Mouse (Mus musculus): ENCODE measurements around the gene Ficd. TPM values are rescaled to one million over a fixed set of nuclear protein-coding genes. Genes with fewer than 3 reads are reported as not detected.

The Ficd gene
- total and polyA plus RNA-seq, 3 experiments: 1.5 to 5.8 (median 1.9) TPM

- TF ChIP-seq POLR2AphosphoS5 (IDR thresholded peaks at IDR 0.05; ENCODE audit: insufficient replicate concordance, low read depth, low read length): no peak
- TF ChIP-seq GATA1 (IDR thresholded peaks at IDR 0.05; ENCODE audit: borderline replicate concordance, low read length): no peak
- TF ChIP-seq CTCF (IDR thresholded peaks at IDR 0.05; ENCODE audit: low read depth, low read length): no peak
- no peak for TF ChIP-seq GATA2 (IDR thresholded peaks at IDR 0.05; ENCODE audit: borderline replicate concordance, low read depth, low read length)
- no peak for TF ChIP-seq TAL1 (conservative IDR thresholded peaks at IDR 0.05; ENCODE audit: low read depth, low read length)
- ATAC-seq (ENCODE audit: extremely low read depth, insufficient number of reproducible peaks, low FRiP score, poor library complexity, severe bottlenecking): no peak
- DNase-seq (ENCODE audit: low spot score): no peak
- Histone ChIP-seq H3K9me3 (replicated peaks) (peaks cover 45% of the 10 kb centered on the region), H3K27me3 (ENCODE audit: insufficient read depth, low read length) (no peaks in the 10 kb centered on the region), H3K4me1 (ENCODE audit: insufficient read depth, low read depth, low read length) (no peaks in the 10 kb centered on the region), H3K4me3 (ENCODE audit: low read depth, low read length) (no peak overlapping the region), H3K36me3 (replicated peaks) (no peaks in the 10 kb centered on the region)
These were observed 16.4 kb upstream of the Ficd start for GRCm38 (mm10) chr5:113719221-113719661.

DNA sequence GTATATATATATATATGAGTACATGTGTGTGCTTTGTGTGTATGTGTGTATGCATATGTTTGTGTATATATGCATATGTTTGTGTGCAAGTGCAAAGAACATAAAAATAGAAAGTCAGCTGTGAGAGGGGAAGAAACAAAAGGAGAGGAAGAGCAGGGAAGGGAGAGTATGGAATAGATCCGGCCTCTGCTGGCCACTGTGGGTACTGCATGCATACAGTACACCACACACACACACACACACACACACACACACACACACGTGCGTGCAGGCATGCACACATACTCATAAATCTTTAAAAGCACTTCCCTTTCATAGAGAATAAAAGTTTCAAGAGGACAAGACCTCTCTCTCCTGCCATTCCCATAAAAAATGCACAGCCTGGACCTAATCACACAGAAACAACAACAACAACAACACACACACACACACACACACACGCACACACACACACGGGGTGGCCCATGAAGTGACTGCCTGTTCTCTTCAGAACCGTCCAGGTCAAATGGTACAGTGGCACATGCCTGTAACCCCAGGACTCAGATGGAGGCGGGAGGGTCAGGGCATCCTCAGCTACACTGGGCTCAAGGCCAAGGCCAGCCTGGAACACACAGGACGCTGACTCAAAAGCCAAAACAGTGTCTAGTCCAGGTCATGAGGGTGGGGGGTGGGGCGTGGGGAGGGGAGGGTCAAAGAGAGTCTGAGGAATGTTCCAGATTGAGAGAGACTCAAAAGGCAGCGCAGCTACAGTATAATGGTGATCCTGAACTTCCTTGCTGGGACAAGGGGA, 13.2 kb upstream of the Ficd start:
- Histone ChIP-seq H3K27me3 (ENCODE audit: insufficient read depth, low read length) (no peaks in the 10 kb centered on the region), H3K36me3 (replicated peaks) (no peaks in the 10 kb centered on the region)
- ATAC-seq (ENCODE audit: extremely low read depth, insufficient number of reproducible peaks, low FRiP score, poor library complexity, severe bottlenecking): no peak

DNA sequence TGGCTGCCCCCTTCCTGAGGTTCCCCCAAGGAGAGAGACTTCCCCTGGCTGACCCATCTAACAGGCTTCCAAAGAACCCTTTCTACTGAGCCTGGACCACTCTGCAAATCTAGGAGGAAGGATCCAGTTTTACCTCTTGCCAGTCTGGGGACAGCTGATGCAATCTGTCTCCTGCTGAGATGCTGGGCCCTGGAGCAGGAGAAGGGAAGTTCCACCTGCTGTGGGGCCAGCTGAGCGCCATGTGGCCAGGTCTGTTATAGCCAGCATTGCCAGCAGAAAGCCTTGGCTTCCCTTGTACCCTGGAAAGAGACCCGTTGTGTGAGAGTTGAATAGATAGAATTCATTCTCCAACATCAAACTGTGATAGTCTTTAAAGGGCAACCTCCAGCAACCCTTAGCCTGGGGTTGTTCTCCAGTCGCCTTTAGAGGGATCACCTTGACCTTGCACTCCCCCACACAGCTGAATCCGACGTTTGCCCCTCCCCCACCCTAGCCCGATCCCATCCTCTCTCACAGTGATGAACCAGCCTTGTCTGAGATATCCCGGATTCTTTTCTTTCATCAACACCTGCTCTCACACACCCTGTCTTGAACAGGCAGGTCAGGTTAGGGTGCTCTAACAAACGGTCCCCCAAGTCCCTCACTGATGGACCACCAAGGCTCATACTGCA, 11.9 kb upstream of the Ficd start:
- no peak overlapping the region for H3K4me3 ChIP-seq (ENCODE audit: low read depth, low read length)
- no peak for ATAC-seq (ENCODE audit: extremely low read depth, insufficient number of reproducible peaks, low FRiP score, poor library complexity, severe bottlenecking)
- no peak for TF ChIP-seq TAL1 (conservative IDR thresholded peaks at IDR 0.05; ENCODE audit: low read depth, low read length)
- no peak for TF ChIP-seq GATA1 (IDR thresholded peaks at IDR 0.05; ENCODE audit: borderline replicate concordance, low read length)
- no peak for TF ChIP-seq CTCF (IDR thresholded peaks at IDR 0.05; ENCODE audit: low read depth, low read length)
- no peak for TF ChIP-seq GATA2 (IDR thresholded peaks at IDR 0.05; ENCODE audit: borderline replicate concordance, low read depth, low read length)
- no peak for TF ChIP-seq POLR2AphosphoS5 (IDR thresholded peaks at IDR 0.05; ENCODE audit: insufficient replicate concordance, low read depth, low read length)
- no peaks in the 10 kb centered on the region for H3K36me3 ChIP-seq (replicated peaks)
- no peaks in the 10 kb centered on the region for H3K4me1 ChIP-seq (ENCODE audit: insufficient read depth, low read depth, low read length)
- H3K27me3 ChIP-seq (ENCODE audit: insufficient read depth, low read length): no peaks in the 10 kb centered on the region
- peaks cover 30% of the 10 kb centered on the region for H3K9me3 ChIP-seq (replicated peaks)
- no peak for DNase-seq (ENCODE audit: low spot score)

More for the DNA sequence above, 13.2 kb upstream of the Ficd start:
- Histone ChIP-seq H3K4me3 (ENCODE audit: low read depth, low read length) (no peak overlapping the region), H3K4me1 (ENCODE audit: insufficient read depth, low read depth, low read length) (no peaks in the 10 kb centered on the region), H3K9me3 (replicated peaks) (peaks cover 33% of the 10 kb centered on the region)
- DNase-seq (ENCODE audit: low spot score): no peak
- TF ChIP-seq CTCF (IDR thresholded peaks at IDR 0.05; ENCODE audit: low read depth, low read length) (no peak; the same call in 1 of the 2 replicates), GATA1 (IDR thresholded peaks at IDR 0.05; ENCODE audit: borderline replicate concordance, low read length) (no peak), POLR2AphosphoS5 (IDR thresholded peaks at IDR 0.05; ENCODE audit: insufficient replicate concordance, low read depth, low read length) (no peak), TAL1 (conservative IDR thresholded peaks at IDR 0.05; ENCODE audit: low read depth, low read length) (no peak), GATA2 (IDR thresholded peaks at IDR 0.05; ENCODE audit: borderline replicate concordance, low read depth, low read length) (no peak)

- Histone ChIP-seq H3K27me3 (ENCODE audit: insufficient read depth, low read length) (no peaks in the 10 kb centered on the region), H3K9me3 (replicated peaks) (peaks cover 25% of the 10 kb centered on the region), H3K4me3 (ENCODE audit: low read depth, low read length) (no peak within 1 kb of the TSS), H3K4me1 (ENCODE audit: insufficient read depth, low read depth, low read length) (no peaks in the 10 kb centered on the region), H3K36me3 (replicated peaks) (no peaks in the 10 kb centered on the region)
- ATAC-seq (ENCODE audit: extremely low read depth, insufficient number of reproducible peaks, low FRiP score, poor library complexity, severe bottlenecking) (no peak), DNase-seq (ENCODE audit: low spot score) (no peak)
- TF ChIP-seq CTCF (IDR thresholded peaks at IDR 0.05; ENCODE audit: low read depth, low read length): no peak
- TF ChIP-seq GATA1 (IDR thresholded peaks at IDR 0.05; ENCODE audit: borderline replicate concordance, low read length): no peak
- TF ChIP-seq GATA2 (IDR thresholded peaks at IDR 0.05; ENCODE audit: borderline replicate concordance, low read depth, low read length): no peak
- TF ChIP-seq POLR2AphosphoS5 (IDR thresholded peaks at IDR 0.05; ENCODE audit: insufficient replicate concordance, low read depth, low read length): no peak
- TF ChIP-seq TAL1 (conservative IDR thresholded peaks at IDR 0.05; ENCODE audit: low read depth, low read length): no peak
These were observed 11.2 kb upstream of the Ficd start, which contains the start of gene 1700069L16Rik for GRCm38 (mm10) chr5:113724446-113724845. Gene 1700069L16Rik (minus strand): TSS chr5:113724772.

DNA sequence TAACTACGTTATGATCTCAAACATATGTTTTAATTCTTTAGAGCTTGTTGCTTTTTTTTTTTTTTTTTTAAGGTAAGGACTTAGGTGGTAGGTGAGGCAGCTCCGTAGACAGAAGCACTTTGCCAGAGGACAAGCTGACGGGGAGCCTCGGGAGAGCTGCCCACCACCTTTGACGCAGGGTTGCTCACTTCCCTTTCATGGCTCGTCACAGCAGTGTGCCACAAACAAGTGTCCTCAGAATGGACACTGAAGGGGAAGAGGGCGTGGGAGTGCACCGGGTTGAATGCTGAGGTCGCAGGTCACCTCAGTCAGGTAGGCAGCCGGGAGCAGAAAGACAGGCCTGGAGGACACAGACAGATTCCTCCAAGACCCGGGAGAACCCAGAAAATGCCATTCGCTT, 10.2 kb upstream of the Ficd start:
- Histone ChIP-seq H3K36me3 (replicated peaks) (no peaks in the 10 kb centered on the region), H3K9me3 (replicated peaks) (peaks cover 25% of the 10 kb centered on the region), H3K4me1 (ENCODE audit: insufficient read depth, low read depth, low read length) (no peaks in the 10 kb centered on the region), H3K27me3 (ENCODE audit: insufficient read depth, low read length) (no peaks in the 10 kb centered on the region; the same call in 1 of the 2 replicates), H3K4me3 (ENCODE audit: low read depth, low read length) (no peak overlapping the region)
- no peak for TF ChIP-seq TAL1 (conservative IDR thresholded peaks at IDR 0.05; ENCODE audit: low read depth, low read length)
- no peak for TF ChIP-seq CTCF (IDR thresholded peaks at IDR 0.05; ENCODE audit: low read depth, low read length)
- no peak for TF ChIP-seq GATA1 (IDR thresholded peaks at IDR 0.05; ENCODE audit: borderline replicate concordance, low read length)
- no peak for TF ChIP-seq GATA2 (IDR thresholded peaks at IDR 0.05; ENCODE audit: borderline replicate concordance, low read depth, low read length)
- no peak for TF ChIP-seq POLR2AphosphoS5 (IDR thresholded peaks at IDR 0.05; ENCODE audit: insufficient replicate concordance, low read depth, low read length)
- ATAC-seq (ENCODE audit: extremely low read depth, insufficient number of reproducible peaks, low FRiP score, poor library complexity, severe bottlenecking) (no peak), DNase-seq (ENCODE audit: low spot score) (no peak)

- no peak for DNase-seq (ENCODE audit: low spot score)
- no peak for TF ChIP-seq TAL1 (conservative IDR thresholded peaks at IDR 0.05; ENCODE audit: low read depth, low read length)
- no peak for TF ChIP-seq GATA2 (IDR thresholded peaks at IDR 0.05; ENCODE audit: borderline replicate concordance, low read depth, low read length)
- TF ChIP-seq CTCF (IDR thresholded peaks at IDR 0.05; ENCODE audit: low read depth, low read length): no peak
- TF ChIP-seq GATA1 (IDR thresholded peaks at IDR 0.05; ENCODE audit: borderline replicate concordance, low read length): no peak
- no peak for TF ChIP-seq POLR2AphosphoS5 (IDR thresholded peaks at IDR 0.05; ENCODE audit: insufficient replicate concordance, low read depth, low read length)
These were observed 9.0 kb upstream of the Ficd start for GRCm38 (mm10) chr5:113726618-113727017.

More at GRCm38 (mm10) chr5:113726618-113727017, 9.0 kb upstream of the Ficd start:
- peaks cover 24% of the 10 kb centered on the region for H3K9me3 ChIP-seq (replicated peaks)
- H3K4me3 ChIP-seq (ENCODE audit: low read depth, low read length): no peak overlapping the region
- no peak for ATAC-seq (ENCODE audit: extremely low read depth, insufficient number of reproducible peaks, low FRiP score, poor library complexity, severe bottlenecking)
- no peaks in the 10 kb centered on the region for H3K4me1 ChIP-seq (ENCODE audit: insufficient read depth, low read depth, low read length)
- H3K36me3 ChIP-seq (replicated peaks): no peaks in the 10 kb centered on the region
- no peaks in the 10 kb centered on the region; the same call in 1 of the 2 replicates for H3K27me3 ChIP-seq (ENCODE audit: insufficient read depth, low read length)

All from G1E (cell line).